Comparison of ENCODE assay signal across 32 mouse cellular contexts in the genomic region with DNA sequence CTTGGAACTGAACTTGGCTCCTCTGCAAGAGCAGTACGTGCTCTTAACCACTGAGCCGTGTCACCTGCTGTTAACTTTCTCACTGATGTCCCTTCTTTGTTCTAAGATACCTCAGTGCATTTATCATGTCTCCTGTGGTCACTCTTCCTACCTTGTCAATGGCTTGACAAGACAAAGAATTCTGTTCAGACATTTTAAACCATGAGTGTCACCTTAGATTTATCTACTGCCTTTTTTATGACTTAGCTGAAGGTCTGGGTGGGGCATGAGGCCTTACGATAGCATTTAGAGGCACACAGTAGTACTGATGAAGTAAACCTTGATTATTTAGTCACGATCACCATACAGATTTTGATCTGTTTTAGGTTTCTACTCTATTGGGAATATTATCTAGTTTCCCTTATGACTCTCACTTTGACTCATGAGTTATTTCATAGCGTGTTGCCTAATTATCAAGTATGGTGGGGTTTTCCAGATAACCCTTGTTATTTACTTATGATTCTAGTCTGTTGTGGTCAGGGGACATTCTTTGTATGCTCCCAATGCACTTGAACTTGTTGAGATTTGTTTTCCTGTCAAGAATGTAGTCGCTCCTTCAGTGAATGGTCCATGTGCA.
"Had no signal": no experiment of that assay in that cellular context is flagged by ENCODE, and none has a peak within 500 bp of the region (broad histone marks: within the 10 kb centered on the region; RNA-seq: fewer than 3 reads in every experiment).

No protein-coding gene starts in this region.

- H3K9ac ChIP-seq: limb, embryonic 12.5 days; limb, embryonic 13.5 days; limb, embryonic 15.5 days; liver, embryonic 12.5 days; liver, embryonic 13.5 days; liver, embryonic 14.5 days; liver, embryonic 15.5 days; liver, postnatal 0 days; lung, embryonic 14.5 days; lung, embryonic 15.5 days; midbrain, embryonic 12.5 days; midbrain, embryonic 13.5 days; midbrain, embryonic 15.5 days; neural tube, embryonic 12.5 days had no signal

- H3K4me2 ChIP-seq: limb, embryonic 12.5 days; limb, embryonic 13.5 days; limb, embryonic 15.5 days; liver, embryonic 11.5 days; liver, embryonic 12.5 days; liver, embryonic 13.5 days; liver, embryonic 15.5 days; lung, embryonic 14.5 days; lung, embryonic 15.5 days; midbrain, embryonic 11.5 days; midbrain, embryonic 12.5 days; midbrain, embryonic 13.5 days; midbrain, embryonic 15.5 days; neural tube, embryonic 12.5 days had no signal

- H3K27me3 ChIP-seq: limb, embryonic 12.5 days; limb, embryonic 13.5 days; limb, embryonic 15.5 days; liver, embryonic 13.5 days; liver, embryonic 15.5 days; lung, embryonic 15.5 days; midbrain, embryonic 12.5 days; midbrain, embryonic 13.5 days; midbrain, embryonic 15.5 days; neural tube, embryonic 12.5 days had no signal

- H3K4me1 ChIP-seq: limb, embryonic 10.5 days; limb, embryonic 12.5 days; limb, embryonic 13.5 days; limb, embryonic 15.5 days; liver, embryonic 12.5 days; liver, embryonic 13.5 days; liver, embryonic 15.5 days; lung, embryonic 15.5 days; midbrain, embryonic 10.5 days; midbrain, embryonic 12.5 days; midbrain, embryonic 13.5 days; midbrain, embryonic 15.5 days; neural tube, embryonic 12.5 days had no signal

- H3K36me3 ChIP-seq: limb, embryonic 10.5 days; limb, embryonic 12.5 days; limb, embryonic 13.5 days; limb, embryonic 15.5 days; liver, embryonic 12.5 days; liver, embryonic 13.5 days; liver, embryonic 15.5 days; lung, embryonic 15.5 days; midbrain, embryonic 10.5 days; midbrain, embryonic 12.5 days; midbrain, embryonic 13.5 days; midbrain, embryonic 15.5 days; neural tube, embryonic 12.5 days had no signal

- H3K4me3 ChIP-seq: limb, embryonic 10.5 days; limb, embryonic 12.5 days; limb, embryonic 13.5 days; limb, embryonic 15.5 days; liver, embryonic 12.5 days; liver, embryonic 13.5 days; liver, embryonic 15.5 days; lung, embryonic 15.5 days; megakaryocyte, embryonic 14.5 days; midbrain, embryonic 10.5 days; midbrain, embryonic 12.5 days; midbrain, embryonic 13.5 days; midbrain, embryonic 15.5 days; myocyte; neural tube, embryonic 12.5 days had no signal

- H3K9me3 ChIP-seq: limb, embryonic 10.5 days; limb, embryonic 15.5 days; liver, embryonic 12.5 days; liver, embryonic 13.5 days; liver, embryonic 15.5 days; lung, embryonic 15.5 days; megakaryocyte, embryonic 14.5 days; midbrain, embryonic 10.5 days; midbrain, embryonic 15.5 days; neural tube, embryonic 12.5 days had no signal

- ATAC-seq: liver, embryonic 12.5 days; liver, postnatal 0 days; lung, postnatal 0 days; midbrain, embryonic 13.5 days; midbrain, embryonic 15.5 days; midbrain, embryonic 16.5 days had no signal

- H3K27ac ChIP-seq: limb, embryonic 10.5 days; limb, embryonic 12.5 days; limb, embryonic 13.5 days; limb, embryonic 15.5 days; liver, embryonic 12.5 days; liver, embryonic 13.5 days; liver, embryonic 14.5 days; liver, embryonic 15.5 days; lung, embryonic 15.5 days; macrophage; midbrain, embryonic 10.5 days; midbrain, embryonic 12.5 days; midbrain, embryonic 13.5 days; midbrain, embryonic 15.5 days; neural tube, embryonic 12.5 days had no signal

- DNase-seq: left cerebral cortex, postnatal 4 days; liver; liver, embryonic 13.5 days; liver, postnatal 0 days; lung, adult 18-20 months; lung, adult 2 months; lung, embryonic 14.5 days; lung, postnatal 10 days; lung, postnatal 14 days; lung, postnatal 36 days; lung, postnatal 4 days; midbrain, embryonic 14.5 days had no signal
